Mouse (Mus musculus): Measurements from ENCODE around the gene Stac. TPM values are rescaled to one million over a fixed set of nuclear protein-coding genes. Genes with fewer than 3 reads are reported as not detected.
A peak's percentile ranks its signal among the peaks of the same experiment; 100 is the strongest.

Gene Stac
- total RNA-seq, 2 experiments from 2014 or later, result 4.5 to 5.2 TPM

- peak in 1 of 2 experiments; percentile 8 for DNase-seq (ENCODE audit: low spot score in 2 of 2)
These were observed 81.4 kb downstream of the Stac start for GRCm38 (mm10) chr9:111608762-111609161.

GRCm38 (mm10) chr9:111606603-111607002 lies 83.5 kb downstream of the Stac start:
- no peak for DNase-seq (ENCODE audit: low spot score in 2 of 2)

GRCm38 (mm10) chr9:111587527-111587926 lies 102.6 kb downstream of the Stac start:
- DNase-seq (ENCODE audit: low spot score in 2 of 2), result no peak

- DNase-seq (ENCODE audit: low spot score in 2 of 2), result no peak
These were observed 111.4 kb downstream of the Stac start for GRCm38 (mm10) chr9:111578784-111579183.

GRCm38 (mm10) chr9:111577453-111577852 lies 112.7 kb downstream of the Stac start:
- no peak for DNase-seq (ENCODE audit: low spot score in 2 of 2)

- no peak for DNase-seq (ENCODE audit: low spot score in 2 of 2)
These were observed 114.3 kb downstream of the Stac start for GRCm38 (mm10) chr9:111575889-111576288.

- DNase-seq (ENCODE audit: low spot score in 2 of 2), result no peak
These were observed 116.3 kb downstream of the Stac start for GRCm38 (mm10) chr9:111573836-111574235.

GRCm38 (mm10) chr9:111571619-111572018 lies 118.5 kb downstream of the Stac start:
- peak in 1 of 2 experiments; percentile 7 for DNase-seq (ENCODE audit: low spot score in 2 of 2)

GRCm38 (mm10) chr9:111564176-111564575 lies 126.0 kb downstream of the Stac start:
- no peak for DNase-seq (ENCODE audit: low spot score in 2 of 2)

- no peak for DNase-seq (ENCODE audit: low spot score in 2 of 2)
These were observed 126.9 kb downstream of the Stac start for GRCm38 (mm10) chr9:111563226-111563625.

GRCm38 (mm10) chr9:111562217-111562988 lies 127.7 kb downstream of the Stac start:
- no peak for DNase-seq (ENCODE audit: low spot score in 2 of 2)

- DNase-seq (ENCODE audit: low spot score in 2 of 2), result no peak
These were observed 133.4 kb downstream of the Stac start for GRCm38 (mm10) chr9:111556699-111557098.

- DNase-seq (ENCODE audit: low spot score in 2 of 2), result no peak
These were observed 137.3 kb downstream of the Stac start for GRCm38 (mm10) chr9:111552865-111553264.

- DNase-seq (ENCODE audit: low spot score in 2 of 2), result peak; percentile 30 to 41
These were observed 138.5 kb downstream of the Stac start for GRCm38 (mm10) chr9:111551461-111552190.

- DNase-seq (ENCODE audit: low spot score in 2 of 2), result no peak
These were observed 139.2 kb downstream of the Stac start for GRCm38 (mm10) chr9:111550963-111551321.

- DNase-seq (ENCODE audit: low spot score in 2 of 2), result no peak
These were observed 139.7 kb downstream of the Stac start for GRCm38 (mm10) chr9:111550281-111550962.

GRCm38 (mm10) chr9:111542663-111543062 lies 147.5 kb downstream of the Stac start:
- no peak for DNase-seq (ENCODE audit: low spot score in 2 of 2)

GRCm38 (mm10) chr9:111535445-111536064 lies 154.6 kb downstream of the Stac start:
- DNase-seq (ENCODE audit: low spot score in 2 of 2), result no peak

GRCm38 (mm10) chr9:111534744-111535423 lies 155.3 kb downstream of the Stac start:
- no peak for DNase-seq (ENCODE audit: low spot score in 2 of 2)

- DNase-seq (ENCODE audit: low spot score in 2 of 2), result no peak
These were observed 166.3 kb downstream of the Stac start for GRCm38 (mm10) chr9:111523871-111524270.

- DNase-seq (ENCODE audit: low spot score in 2 of 2), result no peak
These were observed 167.0 kb downstream of the Stac start for GRCm38 (mm10) chr9:111523111-111523510.

All from adrenal gland, adult 18-20 months (tissue).